Mouse (Mus musculus) ES-E14 (cell line): ENCODE measurements around the gene Atp8a1.

Experiments used
- CHD2 ChIP-seq: IDR thresholded peaks from 2 replicates; pipeline ENCODE4 v1.6.1; 2014; ENCODE audit warnings: mild to moderate bottlenecking, low read depth, low read length, inconsistent platforms
- HCFC1 ChIP-seq: IDR thresholded peaks from 2 replicates; pipeline ENCODE4 v1.6.1; 2012; ENCODE audit warnings: low read length, inconsistent platforms, borderline replicate concordance; ENCODE audit not compliant: insufficient read depth
- MAFK ChIP-seq: IDR thresholded peaks from 2 replicates; pipeline ENCODE4 v1.6.1; 2014; ENCODE audit warnings: mild to moderate bottlenecking, low read depth, low read length, inconsistent platforms; ENCODE audit not compliant: insufficient read depth

GRCm38 (mm10) chr5:67656821-67657259, 190.4 kb downstream of the Atp8a1 start:
- TF ChIP-seq HCFC1 (no peak), CHD2 (no peak), MAFK (no peak)
